9 mouse cellular contexts compared by ENCODE assay signal in the genomic region with DNA sequence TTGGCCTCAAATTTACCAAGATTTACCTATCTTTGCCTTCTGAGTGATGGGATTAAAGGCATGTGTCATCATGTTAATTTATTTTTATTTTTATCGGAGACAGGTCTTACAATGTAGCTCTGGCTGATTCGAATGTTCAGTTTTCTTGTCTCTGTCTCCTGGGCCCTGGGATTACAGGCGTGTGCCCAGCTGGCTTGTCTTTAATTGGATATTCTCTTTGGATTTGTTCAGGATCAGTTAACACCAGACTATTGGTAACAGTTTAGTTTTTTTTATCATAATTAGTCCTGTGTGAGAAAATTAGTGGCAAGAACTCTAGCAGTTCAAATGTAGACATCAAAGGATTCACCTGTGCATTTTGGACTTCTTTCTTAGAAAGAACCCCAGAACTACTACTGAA. TPM values are rescaled to one million over a fixed set of nuclear protein-coding genes. Genes with fewer than 3 reads are reported as not detected.
DNase-seq lines count a peak whose midpoint lies in the region; ATAC-seq and TF ChIP-seq lines count a peak whose summit lies in the region.
"Had no signal": no experiment of that assay in that cellular context is flagged by ENCODE, and none has a peak within 500 bp of the region (broad histone marks: within the 10 kb centered on the region; RNA-seq: fewer than 3 reads in every experiment).

No protein-coding gene starts in this region.

- no peak for ATAC-seq in heart, embryonic 14.5 days (ENCODE audit: insufficient number of reproducible peaks, insufficient read depth, low FRiP score, low read depth)
- ATAC-seq in embryonic facial prominence, embryonic 15.5 days (ENCODE audit: insufficient number of reproducible peaks, low FRiP score, low TSS enrichment, low read depth) = 0 out of 2 replicates have a peak, but pooled peaks have one; percentile 10

- TF ChIP-seq CTCF in layer of hippocampus, adult 2 months (conservative IDR thresholded peaks at IDR 0.05) = no peak
- TF ChIP-seq CTCF in E14TG2a.4 (conservative IDR thresholded peaks at IDR 0.05; ENCODE audit: low read length) = no peak

- H3K27ac ChIP-seq in heart, embryonic 14.5 days (replicated peaks in 1 of 2; ENCODE audit: control insufficient read depth in 1 of 2, insufficient read depth in 1 of 2, low read depth in 2 of 2, low read length in 2 of 2) = no peak overlapping the region
- H3K27ac ChIP-seq in layer of hippocampus, adult 2 months = no peak overlapping the region
- no peak overlapping the region; the same call in 1 of the 2 replicates for H3K27ac ChIP-seq in embryonic facial prominence, embryonic 15.5 days (replicated peaks)

- H3K27me3 ChIP-seq in heart, embryonic 14.5 days (ENCODE audit: control insufficient read depth, insufficient read depth, low read length) = no peaks in the 10 kb centered on the region
- no peaks in the 10 kb centered on the region for H3K27me3 ChIP-seq in E14TG2a.4 (ENCODE audit: insufficient read depth, low read length)
- no peaks in the 10 kb centered on the region for H3K27me3 ChIP-seq in embryonic facial prominence, embryonic 15.5 days

- no peak overlapping the region for H3K9ac ChIP-seq in heart, embryonic 14.5 days (ENCODE audit: low read length)
- no peak overlapping the region for H3K9ac ChIP-seq in embryonic facial prominence, embryonic 15.5 days

- WGBS in heart, embryonic 14.5 days = 88% methylated on average over 3 of the region's 3 CpGs
- WGBS in embryonic facial prominence, embryonic 15.5 days = 75% methylated on average over 3 of the region's 3 CpGs

- DNase-seq in heart, adult 18-20 months = no peak
- no peak for DNase-seq in layer of hippocampus, adult 2 months (ENCODE audit: low spot score in 2 of 2)
- DNase-seq in layer of hippocampus, adult 9-11 months = no peak
- DNase-seq in adrenal gland, adult 18-20 months (ENCODE audit: low spot score in 2 of 2) = no peak
- no peak for DNase-seq in left cerebral cortex, postnatal 14 days (ENCODE audit: low spot score in 2 of 2)

- intact Hi-C loops in left cerebral cortex, postnatal 14 days (cut with DNase I) = no loop called here

- 0 out of 2 replicates have a peak overlapping the region, but pooled peaks have one; percentile 79 for H3K4me2 ChIP-seq in heart, embryonic 14.5 days (ENCODE audit: low read length)
- no peak overlapping the region; the same call in 1 of the 2 replicates for H3K4me2 ChIP-seq in embryonic facial prominence, embryonic 15.5 days (replicated peaks)

- H3K36me3 ChIP-seq in heart, embryonic 14.5 days (ENCODE audit: control insufficient read depth, insufficient read depth, low read length) = peaks cover 6% of the 10 kb centered on the region; the same call in 1 of the 2 replicates
- H3K36me3 ChIP-seq in E14TG2a.4 (ENCODE audit: insufficient read depth, low read length) = no peaks in the 10 kb centered on the region
- H3K36me3 ChIP-seq in embryonic facial prominence, embryonic 15.5 days = no peaks in the 10 kb centered on the region

- peaks cover 6 to 7% of the 10 kb centered on the region in 2 experiments for H3K4me1 ChIP-seq in heart, embryonic 14.5 days (ENCODE audit: control insufficient read depth in 2 of 2, insufficient read depth in 2 of 2, low read length in 2 of 2)
- H3K4me1 ChIP-seq in E14TG2a.4 (replicated peaks; ENCODE audit: low read depth, low read length) = peaks cover 30% of the 10 kb centered on the region
- H3K4me1 ChIP-seq in embryonic facial prominence, embryonic 15.5 days = peaks cover 4% of the 10 kb centered on the region; the same call in 1 of the 2 replicates

- no peaks in the 10 kb centered on the region for H3K9me3 ChIP-seq in heart, embryonic 14.5 days (ENCODE audit: control insufficient read depth, low read length)
- no peaks in the 10 kb centered on the region for H3K9me3 ChIP-seq in E14TG2a.4 (ENCODE audit: low read length)
- H3K9me3 ChIP-seq in embryonic facial prominence, embryonic 15.5 days (replicated peaks) = no peaks in the 10 kb centered on the region

- no peak overlapping the region; a peak in 1 of 4 replicates for H3K4me3 ChIP-seq in heart, embryonic 14.5 days (ENCODE audit: control insufficient read depth in 1 of 2, insufficient read depth in 1 of 2, low read depth in 1 of 2, low read length in 2 of 2)
- H3K4me3 ChIP-seq in layer of hippocampus, adult 2 months = peak overlapping the region; percentile 37; the same call in 1 of the 2 replicates
- peak overlapping the region; percentile 45 for H3K4me3 ChIP-seq in E14TG2a.4 (replicated peaks; ENCODE audit: low read length)
- H3K4me3 ChIP-seq in embryonic facial prominence, embryonic 15.5 days (replicated peaks) = no peak overlapping the region
- H3K4me3 ChIP-seq: myocyte had no signal

RNA-seq across cellular contexts. Expression of a gene that starts 0.6 kb away (rescaled TPM):
- polyA plus RNA-seq in heart, embryonic 14.5 days (2014; fragmentation: Nextera tagmentation; extraction: Ambion mirVana) = 37.9 and 39.2 TPM in 2 replicates
- 10 to 100 TPM; 11.7 to 13.9 TPM for total RNA-seq in heart, adult 18-20 months (2021)
- 1 to 10 TPM; 4.3 to 5.1 TPM for total RNA-seq in layer of hippocampus, adult 2 months (2021)
- 14.1 and 14.2 TPM in 2 replicates for polyA plus RNA-seq in embryonic facial prominence, embryonic 15.5 days (2015; fragmentation: Nextera tagmentation; extraction: Ambion mirVana)
- 10 to 100 TPM; 38.1 to 65.6 TPM for total RNA-seq in adrenal gland, adult 18-20 months (2021)
- 1 to 10 TPM; 3.0 to 4.8 TPM for total RNA-seq in left cerebral cortex, postnatal 14 days (2021)

RNA-seq across cellular contexts. Expression of a gene that starts 45.4 kb away (rescaled TPM):
- polyA plus RNA-seq in heart, embryonic 14.5 days (2014; fragmentation: Nextera tagmentation; extraction: Ambion mirVana) = 24.8 and 26.6 TPM in 2 replicates
- 10 to 100 TPM; 19.8 to 23.9 TPM for total RNA-seq in heart, adult 18-20 months (2021)
- total RNA-seq in layer of hippocampus, adult 2 months (2021) = 10 to 100 TPM; 91.1 to 93.7 TPM
- polyA plus RNA-seq in embryonic facial prominence, embryonic 15.5 days (2015; fragmentation: Nextera tagmentation; extraction: Ambion mirVana) = 16.8 and 17.1 TPM in 2 replicates
- total RNA-seq in adrenal gland, adult 18-20 months (2021) = 10 to 100 TPM; 12.9 to 14.8 TPM
- total RNA-seq in left cerebral cortex, postnatal 14 days (2021) = 10 to 100 TPM; 62.9 to 77.3 TPM

RNA-seq across cellular contexts. Expression of a gene that starts 48.7 kb away (rescaled TPM):
- 1.2 TPM in 2 replicates for polyA plus RNA-seq in heart, embryonic 14.5 days (2014; fragmentation: Nextera tagmentation; extraction: Ambion mirVana)
- total RNA-seq in heart, adult 18-20 months (2021) = under 1 TPM; 0.45 to 0.62 TPM
- total RNA-seq in layer of hippocampus, adult 2 months (2021) = under 1 TPM; 0.20 to 0.39 TPM
- polyA plus RNA-seq in embryonic facial prominence, embryonic 15.5 days (2015; fragmentation: Nextera tagmentation; extraction: Ambion mirVana) = 5.0 and 5.2 TPM in 2 replicates
- under 1 TPM; 0.64 to 0.86 TPM for total RNA-seq in adrenal gland, adult 18-20 months (2021)
- total RNA-seq in left cerebral cortex, postnatal 14 days (2021) = under 1 TPM; 0.70 to 0.72 TPM

Comparison
In these comparisons a context has a peak if more than half of its experiments do, and no peak if none do; other contexts are left out.
1. H3K4me3 ChIP-seq: peak in layer of hippocampus, adult 2 months (single experiment) and E14TG2a.4 (single experiment); none in heart, embryonic 14.5 days (0 of 2) and embryonic facial prominence, embryonic 15.5 days (single experiment).